8 mouse cellular contexts compared by ENCODE assay signal in the genomic region with DNA sequence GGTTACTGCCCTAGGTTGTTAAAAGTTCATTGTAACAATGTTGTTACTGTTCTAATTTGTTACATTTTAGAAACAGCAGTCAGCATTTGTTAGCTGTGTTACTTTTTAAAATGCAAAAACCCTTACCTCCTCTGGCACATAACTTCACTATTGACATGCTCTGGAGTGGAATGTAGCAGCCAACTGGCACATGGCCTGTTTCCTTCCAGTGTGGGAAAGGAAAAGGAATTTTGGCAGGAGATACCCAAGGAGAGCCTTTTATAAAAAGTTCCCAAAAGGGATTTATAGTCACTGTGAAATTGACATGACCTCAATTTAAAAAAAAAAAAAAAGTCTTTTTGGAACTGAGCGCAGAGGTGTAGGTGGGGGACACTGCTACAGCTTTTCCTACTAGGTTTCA. TPM values are rescaled to one million over a fixed set of nuclear protein-coding genes. Genes with fewer than 3 reads are reported as not detected.
DNase-seq lines count a peak whose midpoint lies in the region.

No protein-coding gene starts in this region.

- DNase-seq in adrenal gland, postnatal 10 days, result peak; percentile 75
- DNase-seq in adrenal gland, adult 8-10 months, result no peak
- DNase-seq in left cerebral cortex, postnatal 10 days (ENCODE audit: extremely low spot score in 1 of 2, low spot score in 2 of 2), result peak; percentile 53 to 63
- no peak for DNase-seq in left cerebral cortex, adult 11 months (ENCODE audit: low spot score)
- DNase-seq in heart, postnatal 14 days, result peak; percentile 57 to 67
- peak; percentile 72 for DNase-seq in lung, postnatal 14 days
- DNase-seq in thymus, postnatal 4 days, result no peak
- no peak for DNase-seq in thymus, postnatal 14 days

- intact Hi-C loops in left cerebral cortex, postnatal 10 days (cut with DNase I), result no loop called here
- intact Hi-C loops in heart, postnatal 14 days (cut with DNase I), result no loop called here

RNA-seq across cellular contexts. Expression of a gene that starts 4.2 kb away (rescaled TPM):
- 10 to 100 TPM; 74.0 to 86.7 TPM for total RNA-seq in adrenal gland, postnatal 10 days (2021)
- total RNA-seq in adrenal gland, adult 8-10 months (2022), result 100 to 1,000 TPM in 3 of 4 experiments, 10 to 100 TPM in 1; 90.7 to 123 (median 113) TPM
- total RNA-seq in left cerebral cortex, postnatal 10 days (2021), result 100 to 1,000 TPM; 128 to 131 TPM
- total RNA-seq in heart, postnatal 14 days (2021), result 10 to 100 TPM; 67.5 to 74.3 TPM

RNA-seq across cellular contexts. Expression of a gene that starts 15.0 kb away (rescaled TPM):
- 100 to 1,000 TPM; 151 to 154 TPM for total RNA-seq in adrenal gland, postnatal 10 days (2021)
- 100 to 1,000 TPM; 321 to 416 (median 344) TPM for total RNA-seq in adrenal gland, adult 8-10 months (2022)
- 100 to 1,000 TPM; 158 to 170 TPM for total RNA-seq in left cerebral cortex, postnatal 10 days (2021)
- total RNA-seq in heart, postnatal 14 days (2021), result 10 to 100 TPM; 17.7 to 20.9 TPM

Comparison
In these comparisons a context has a peak if more than half of its experiments do, and no peak if none do; other contexts are left out.
1. DNase-seq: peak in adrenal gland, postnatal 10 days (single experiment), left cerebral cortex, postnatal 10 days (2 of 2), heart, postnatal 14 days (2 of 2) and lung, postnatal 14 days (single experiment); none in adrenal gland, adult 8-10 months (single experiment), left cerebral cortex, adult 11 months (single experiment), thymus, postnatal 4 days (single experiment) and thymus, postnatal 14 days (single experiment).
2. RNA of a gene that starts 15.0 kb away (total RNA-seq): 321 to 416 TPM in adrenal gland, adult 8-10 months, 158 to 170 TPM in left cerebral cortex, postnatal 10 days and 151 to 154 TPM in adrenal gland, postnatal 10 days; 17.7 to 20.9 TPM in heart, postnatal 14 days; every median in the first group is over 4 times any median in the second.